Mouse (Mus musculus) megakaryocyte, embryonic 14.5 days (primary cell): ENCODE measurements around the gene Clasrp. TPM values are rescaled to one million over a fixed set of nuclear protein-coding genes. Genes with fewer than 3 reads are reported as not detected.

ENCODE experiments used
- H3K27me3 ChIP-seq: replicated peaks from 2 replicates; pipeline ENCODE3; 2012; ENCODE audit warnings: inconsistent platforms
- H3K36me3 ChIP-seq: replicated peaks from 2 replicates; pipeline ENCODE3; 2012; ENCODE audit warnings: low read length, inconsistent platforms, mixed read lengths
- H3K4me1 ChIP-seq: 2 replicates; pipeline ENCODE4 v1.6.1; 2012; ENCODE audit warnings: inconsistent platforms
- H3K4me3 ChIP-seq: replicated peaks from 2 replicates; pipeline ENCODE3; 2012; ENCODE audit warnings: moderate library complexity, mild to moderate bottlenecking, inconsistent platforms
- H3K9me3 ChIP-seq: 2 replicates; pipeline ENCODE4 v1.6.1; 2012; ENCODE audit warnings: inconsistent platforms
- FLI1 ChIP-seq: IDR thresholded peaks from 2 replicates; pipeline ENCODE4 v1.6.1; 2012; ENCODE audit warnings: low read length, inconsistent platforms, mixed read lengths
- GATA1 ChIP-seq: IDR thresholded peaks from 3 replicates; pipeline ENCODE4 v1.6.1; 2012; ENCODE audit warnings: mixed read lengths, low read length, inconsistent platforms, borderline replicate concordance
- polyA plus RNA-seq: library from polyadenylated mRNA; stranded (reverse); fragments of >175 nt; gene quantifications from 2 replicates; pipeline ENCODE4 v1.2.3, GENCODE M21; 2012; ENCODE audit warnings: low replicate concordance; ENCODE audit not compliant: insufficient read depth

The Clasrp gene
- polyA plus RNA-seq, 1 experiment: 109 TPM

DNA sequence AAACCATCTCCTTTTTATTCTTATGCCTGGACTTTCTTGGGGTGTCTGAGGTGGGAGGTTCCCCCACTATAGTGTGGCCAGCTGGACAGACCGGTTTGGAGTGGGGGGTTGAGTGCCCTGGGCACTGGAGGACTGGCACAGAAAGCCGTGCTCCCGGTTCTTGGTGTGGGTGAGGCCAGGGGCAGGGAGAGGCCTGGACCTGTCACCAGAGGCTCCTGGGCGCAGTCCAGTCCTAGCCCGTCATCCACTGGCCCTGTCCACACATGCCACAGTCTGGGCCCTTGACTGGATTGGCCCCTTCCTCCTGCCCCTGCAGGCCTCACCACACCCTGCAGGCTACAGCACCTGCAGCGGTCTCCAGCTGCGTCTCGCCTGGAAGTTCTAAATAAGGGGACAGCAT lies 23.7 kb downstream of the Clasrp start:
- TF ChIP-seq GATA1 (no peak), FLI1 (no peak)
- no peak overlapping the region for H3K4me3 ChIP-seq
- peaks cover 60% of the 10 kb centered on the region for H3K36me3 ChIP-seq
- no peaks in the 10 kb centered on the region for H3K9me3 ChIP-seq
- no peaks in the 10 kb centered on the region for H3K27me3 ChIP-seq
- peaks cover 88% of the 10 kb centered on the region for H3K4me1 ChIP-seq

DNA sequence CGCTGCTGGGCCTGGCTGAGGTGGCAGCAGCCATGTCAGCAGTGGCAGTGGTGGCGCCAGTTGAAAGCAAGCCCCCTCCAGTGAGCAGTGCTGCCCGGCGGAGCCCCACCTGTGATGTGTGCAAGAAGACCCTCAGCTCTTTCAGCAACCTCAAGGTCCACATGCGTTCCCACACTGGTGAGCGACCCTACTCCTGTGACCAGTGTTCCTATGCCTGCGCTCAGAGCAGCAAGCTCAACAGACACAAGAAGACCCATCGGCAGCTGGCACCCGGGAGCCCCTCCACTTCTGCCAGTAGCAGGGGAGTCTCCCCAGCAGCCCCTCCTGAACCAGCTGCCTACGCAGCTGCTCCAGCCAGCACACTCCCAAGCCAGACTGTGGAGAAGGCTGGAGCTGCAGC lies 24.5 kb downstream of the Clasrp start:
- Histone ChIP-seq H3K36me3 (peaks cover 51% of the 10 kb centered on the region), H3K4me3 (no peak overlapping the region), H3K9me3 (no peaks in the 10 kb centered on the region), H3K27me3 (no peaks in the 10 kb centered on the region), H3K4me1 (peaks cover 87% of the 10 kb centered on the region)
- TF ChIP-seq GATA1 (no peak), FLI1 (no peak)

DNA sequence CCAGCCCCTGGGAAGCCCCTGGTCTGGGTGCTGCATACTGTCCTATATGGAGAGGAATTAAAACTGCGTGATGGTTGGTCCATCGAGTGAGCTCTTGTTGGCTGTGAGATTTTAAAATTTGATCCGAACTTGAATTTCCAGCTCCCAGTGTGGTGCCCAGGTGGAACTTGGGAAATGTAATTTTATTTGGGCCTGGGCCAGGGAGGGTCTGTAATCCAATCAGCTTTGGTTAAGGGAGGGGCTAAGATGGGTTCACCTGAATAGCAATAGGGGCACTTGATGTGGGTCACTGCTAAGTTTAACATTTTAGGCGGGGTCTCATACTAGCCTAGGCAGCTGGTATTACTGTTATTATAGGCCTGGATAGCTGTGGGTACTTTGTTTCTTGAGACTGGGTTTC lies 25.9 kb downstream of the Clasrp start:
- TF ChIP-seq FLI1 (no peak), GATA1 (no peak)
- Histone ChIP-seq H3K36me3 (peaks cover 38% of the 10 kb centered on the region), H3K9me3 (no peaks in the 10 kb centered on the region), H3K27me3 (no peaks in the 10 kb centered on the region), H3K4me3 (peak overlapping the region; percentile 95), H3K4me1 (peaks cover 87% of the 10 kb centered on the region)

DNA sequence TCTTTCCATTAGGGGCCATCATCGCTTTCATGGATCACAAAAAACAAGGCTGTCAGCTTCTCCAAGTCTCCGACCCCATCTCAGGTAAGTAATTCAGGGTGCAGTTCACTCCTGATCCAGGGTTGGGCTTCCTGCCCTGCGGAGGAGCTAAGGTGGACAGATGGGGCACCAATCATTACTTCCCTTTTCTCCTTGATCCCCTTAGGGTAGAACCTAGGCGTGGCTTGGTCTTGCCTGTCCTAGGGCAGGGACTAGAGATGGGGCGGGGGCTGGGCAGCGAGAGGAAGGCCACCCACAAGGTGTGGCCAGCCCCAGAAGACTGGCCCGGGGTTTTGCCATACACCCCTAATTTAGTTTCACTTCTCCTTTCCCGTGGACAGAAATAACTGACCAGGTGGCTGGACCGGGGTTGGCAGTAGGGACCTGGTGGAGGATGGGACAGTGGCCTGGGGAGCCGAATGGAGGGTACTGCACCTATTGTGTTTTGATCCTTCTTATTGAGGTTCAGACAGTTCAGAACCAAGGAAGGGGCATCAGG lies 26.3 kb downstream of the Clasrp start:
- Histone ChIP-seq H3K4me3 (peak overlapping the region; percentile 95), H3K4me1 (peaks cover 82% of the 10 kb centered on the region), H3K9me3 (no peaks in the 10 kb centered on the region), H3K27me3 (no peaks in the 10 kb centered on the region), H3K36me3 (peaks cover 35% of the 10 kb centered on the region)
- TF ChIP-seq GATA1 (no peak), FLI1 (no peak)

DNA sequence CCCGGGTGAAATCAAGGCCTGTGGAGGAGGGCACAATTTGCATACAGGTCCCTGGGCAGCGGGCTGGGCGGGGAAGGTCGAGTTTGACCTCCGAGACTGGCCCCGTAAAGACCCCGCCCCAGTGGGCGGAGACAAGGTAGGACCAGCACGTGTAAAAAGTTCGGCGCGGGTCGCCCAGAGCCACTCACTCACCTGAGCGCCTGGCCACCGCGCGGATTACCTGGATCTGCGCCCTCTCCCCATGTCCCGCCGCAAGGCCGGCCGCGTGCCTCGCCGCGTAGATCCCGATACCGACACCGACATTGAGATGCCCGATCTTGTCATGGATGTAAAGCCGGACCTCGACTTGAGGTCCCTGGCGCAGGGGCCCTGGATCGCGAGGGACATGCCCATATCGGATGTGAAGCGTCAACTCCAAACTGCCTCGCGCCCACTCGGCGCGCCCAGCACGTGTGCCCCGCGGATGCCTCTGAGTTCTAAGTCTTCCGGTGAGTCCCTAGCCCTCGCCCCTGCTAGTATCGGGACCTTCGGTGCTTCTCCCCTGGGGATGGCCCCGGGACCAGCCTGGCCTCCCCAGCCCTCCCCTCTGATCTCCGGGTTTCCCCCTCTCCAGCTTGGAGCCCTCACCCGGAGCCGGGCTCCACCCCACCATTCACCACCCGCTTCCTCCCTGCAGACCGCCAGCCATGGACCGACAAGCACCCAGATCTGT lies 27.0 kb downstream of the Clasrp start, which contains the start of the genes Zfp296 and Gemin7:
TSS of gene Zfp296 (plus strand) at position 147 of the 712 bp plus-strand sequence.
TSS of gene Gemin7 (minus strand) at position 455 of the 712 bp plus-strand sequence.
- Histone ChIP-seq H3K4me1 (peaks cover 80% of the 10 kb centered on the region), H3K36me3 (peaks cover 31% of the 10 kb centered on the region), H3K4me3 (peak within 1 kb of the TSS; percentile 95), H3K27me3 (no peaks in the 10 kb centered on the region), H3K9me3 (no peaks in the 10 kb centered on the region)
- TF ChIP-seq GATA1 (no peak), FLI1 (no peak)

DNA sequence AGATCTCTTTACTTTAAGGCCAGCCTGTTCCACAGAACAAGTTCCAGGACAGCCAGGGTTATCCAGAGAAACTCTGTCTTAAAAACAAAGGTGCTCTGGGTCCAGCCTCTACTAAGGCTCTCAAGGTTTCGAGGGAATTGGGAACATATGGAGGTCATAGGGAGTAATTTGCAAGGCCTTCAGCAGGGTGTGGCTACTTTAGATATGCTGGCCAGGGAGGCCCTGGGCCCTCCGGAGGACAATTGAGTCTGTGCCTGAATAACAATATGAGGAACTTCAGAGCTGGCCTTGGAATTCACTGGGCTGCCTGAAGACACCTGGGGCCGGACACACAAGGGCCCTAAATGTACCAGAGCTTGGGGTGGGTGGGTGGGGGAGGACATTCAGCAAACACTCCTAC lies 28.7 kb downstream of the Clasrp start:
- H3K4me3 ChIP-seq: no peak overlapping the region
- TF ChIP-seq FLI1: no peak
- no peak for TF ChIP-seq GATA1
- H3K4me1 ChIP-seq: peaks cover 82% of the 10 kb centered on the region
- peaks cover 23% of the 10 kb centered on the region for H3K36me3 ChIP-seq
- H3K9me3 ChIP-seq: no peaks in the 10 kb centered on the region
- no peaks in the 10 kb centered on the region for H3K27me3 ChIP-seq

DNA sequence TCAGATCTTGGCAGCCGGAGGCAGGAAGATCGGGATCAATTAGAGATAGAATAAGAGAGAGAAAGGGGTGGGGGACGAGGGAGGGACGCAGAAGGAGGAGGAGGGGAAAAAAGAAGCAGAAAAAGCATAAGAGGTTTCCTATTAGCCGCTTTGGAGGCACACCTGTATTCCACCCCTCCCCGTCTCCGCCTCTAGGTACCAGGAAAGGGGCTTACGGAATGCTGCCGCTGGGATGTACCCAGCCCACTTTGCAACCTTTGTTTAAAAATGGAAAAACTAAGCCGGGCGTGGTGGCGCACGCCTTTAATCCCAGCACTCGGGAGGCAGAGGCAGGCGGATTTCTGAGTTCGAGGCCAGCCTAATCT lies 30.5 kb downstream of the Clasrp start:
- H3K4me3 ChIP-seq: peak overlapping the region; percentile 95
- peaks cover 83% of the 10 kb centered on the region for H3K4me1 ChIP-seq
- peaks cover 28% of the 10 kb centered on the region for H3K36me3 ChIP-seq
- no peak for TF ChIP-seq GATA1
- no peak for TF ChIP-seq FLI1
- no peaks in the 10 kb centered on the region for H3K27me3 ChIP-seq
- no peaks in the 10 kb centered on the region for H3K9me3 ChIP-seq

DNA sequence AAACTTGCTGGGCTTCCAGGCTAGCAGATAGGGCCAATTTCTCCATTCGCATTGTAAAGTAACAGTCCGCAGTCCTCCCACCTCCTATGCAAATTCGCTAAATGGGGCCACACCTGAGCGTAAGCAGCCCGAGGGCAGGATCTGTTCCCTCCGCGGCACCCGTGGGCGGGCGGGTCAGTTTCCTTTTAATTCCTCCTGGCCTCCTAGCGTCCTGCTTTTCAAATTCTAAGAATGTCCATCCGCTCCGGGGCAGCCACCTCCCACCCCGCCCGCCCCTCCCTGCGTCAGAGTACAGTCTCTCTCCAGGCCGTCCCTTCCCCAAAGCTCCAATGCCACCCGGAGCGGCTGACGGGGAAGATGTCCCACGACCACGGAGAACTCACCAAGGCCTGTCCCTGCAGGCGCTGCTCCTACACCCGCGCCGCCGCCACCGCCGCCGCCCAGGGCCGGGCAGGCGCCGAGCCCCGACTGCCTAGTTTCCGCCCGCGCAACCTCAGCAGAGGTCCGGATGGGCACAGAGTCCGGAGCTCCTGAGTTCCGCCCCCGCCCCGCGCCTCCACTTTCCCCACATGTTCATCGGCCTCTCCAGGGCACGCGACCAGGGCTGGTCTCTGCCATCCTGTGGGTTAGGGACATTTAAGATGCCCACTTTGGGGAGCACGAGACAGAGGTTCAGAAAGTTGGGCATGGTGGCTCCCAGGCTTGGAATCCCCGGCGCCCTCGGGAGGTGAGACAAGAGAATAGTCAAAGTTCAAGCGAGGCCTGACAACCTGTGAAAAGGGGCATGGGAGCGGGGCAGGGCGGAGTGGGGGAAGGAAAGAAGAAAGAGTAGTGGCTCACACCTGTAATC lies 31.1 kb downstream of the Clasrp start:
- peaks cover 32% of the 10 kb centered on the region for H3K36me3 ChIP-seq
- TF ChIP-seq GATA1 (no peak), FLI1 (no peak)

DNA sequence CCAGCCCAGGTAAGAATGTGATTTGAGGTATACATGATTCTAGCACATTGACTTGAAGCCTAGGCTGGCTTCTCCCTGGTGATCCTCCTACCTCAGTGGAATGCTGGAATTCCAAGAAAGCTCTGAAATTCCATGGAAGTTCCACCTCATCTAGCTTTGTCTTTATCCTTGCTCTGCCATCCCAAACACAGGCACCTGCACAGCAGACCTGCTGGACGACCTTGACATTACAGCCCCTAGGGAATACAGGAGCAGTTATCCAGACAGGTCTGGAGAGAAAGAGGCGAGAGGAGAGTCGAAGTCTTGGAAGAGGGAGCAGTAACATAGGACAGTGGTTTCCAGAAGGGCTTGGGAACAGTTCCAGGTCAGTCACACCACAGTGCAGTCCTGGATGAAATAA lies 34.6 kb downstream of the Clasrp start:
- Histone ChIP-seq H3K9me3 (no peaks in the 10 kb centered on the region), H3K4me1 (peaks cover 64% of the 10 kb centered on the region), H3K36me3 (peaks cover 60% of the 10 kb centered on the region), H3K27me3 (no peaks in the 10 kb centered on the region), H3K4me3 (no peak overlapping the region)
- TF ChIP-seq GATA1 (no peak), FLI1 (no peak)

More for the DNA sequence above, 31.1 kb downstream of the Clasrp start:
- Histone ChIP-seq H3K4me1 (peaks cover 80% of the 10 kb centered on the region), H3K9me3 (no peaks in the 10 kb centered on the region), H3K4me3 (peak overlapping the region; percentile 95), H3K27me3 (no peaks in the 10 kb centered on the region)
